8 mouse cellular contexts compared by ENCODE assay signal in the genomic region with DNA sequence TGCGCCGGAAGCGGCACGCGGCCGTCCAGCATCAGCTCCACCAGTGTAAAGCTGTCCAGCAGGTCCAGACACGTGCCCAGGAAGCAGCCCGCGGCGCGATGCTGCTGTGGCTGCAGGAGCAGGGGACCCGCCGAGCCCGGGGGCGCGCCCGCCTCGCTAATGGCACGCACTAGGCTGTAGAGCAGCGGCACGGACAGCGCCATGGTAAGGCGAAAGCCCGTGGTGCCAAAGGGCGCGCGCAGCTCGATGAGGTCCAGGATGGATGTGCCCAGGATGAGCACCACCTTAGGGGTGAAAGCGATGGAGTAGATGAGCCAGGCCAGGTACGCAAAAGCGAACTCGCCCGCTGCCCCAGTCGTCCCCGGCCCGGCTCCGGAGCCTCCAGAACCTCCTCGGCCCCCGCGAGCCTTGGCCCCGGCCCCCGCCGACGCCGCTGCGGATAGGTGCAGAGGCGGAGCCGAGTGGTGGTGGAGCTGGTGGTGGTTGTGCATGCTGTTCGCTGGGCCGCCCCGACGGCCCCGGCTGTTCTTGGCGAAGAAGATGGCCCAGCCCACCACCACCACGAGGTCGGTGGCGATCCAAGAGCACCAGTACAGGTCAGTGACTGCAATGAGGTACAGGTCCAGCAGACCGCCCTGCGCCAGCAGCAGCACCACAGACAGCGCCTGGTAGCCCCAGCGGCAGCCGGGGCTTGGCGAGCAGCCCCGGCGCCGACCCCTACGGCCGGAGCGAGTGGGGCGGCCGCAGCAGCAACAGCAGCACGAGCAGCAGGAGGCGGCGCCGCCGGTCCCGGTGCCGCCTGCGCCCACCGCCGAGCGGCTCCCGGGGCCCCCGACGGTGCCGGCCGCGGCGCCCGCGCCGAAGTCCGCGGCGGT. TPM values are rescaled to one million over a fixed set of nuclear protein-coding genes. Genes with fewer than 3 reads are reported as not detected.
A peak's percentile ranks its signal among the peaks of the same experiment; 100 is the strongest.
DNase-seq lines count a peak whose midpoint lies in the region; ATAC-seq and TF ChIP-seq lines count a peak whose summit lies in the region.

No protein-coding gene starts in this region.

- peak overlapping the region; percentile 70 for H3K4me2 ChIP-seq in hindbrain, embryonic 14.5 days (replicated peaks)
- peak overlapping the region; percentile 76 for H3K4me2 ChIP-seq in liver, embryonic 15.5 days
- H3K4me2 ChIP-seq in neural tube, embryonic 14.5 days (ENCODE audit: low read depth, low read length), result peak overlapping the region; percentile 78

- intact Hi-C loops in left cerebral cortex, adult 2 months (cut with DNase I), result loop anchor here (1.0 kb wide), 2 partner anchors 12 to 18 kb away; no protein-coding TSS in a partner anchor

- no peak for TF ChIP-seq CTCF in left cerebral cortex, adult 2 months (IDR thresholded peaks at IDR 0.05)
- TF ChIP-seq CTCF in Patski (IDR thresholded peaks at IDR 0.05), result no peak

- H3K9me3 ChIP-seq in hindbrain, embryonic 14.5 days (ENCODE audit: control insufficient read depth, low read length), result no peaks in the 10 kb centered on the region
- H3K9me3 ChIP-seq in liver, embryonic 15.5 days (replicated peaks), result no peaks in the 10 kb centered on the region
- H3K9me3 ChIP-seq in neural tube, embryonic 14.5 days (ENCODE audit: control insufficient read depth, low read length), result no peaks in the 10 kb centered on the region

- in situ Hi-C loops in Patski (cut with MboI; ENCODE audit: low pct_unique_long_range_greater_than_20kb), result no loop called here

- H3K4me1 ChIP-seq in hindbrain, embryonic 14.5 days (replicated peaks; ENCODE audit: control insufficient read depth, insufficient read depth, low read length), result peaks cover 43% of the 10 kb centered on the region
- peaks cover 24% of the 10 kb centered on the region for H3K4me1 ChIP-seq in liver, embryonic 15.5 days (replicated peaks)
- H3K4me1 ChIP-seq in neural tube, embryonic 14.5 days (ENCODE audit: control insufficient read depth, insufficient read depth, low read length), result peaks cover 39% of the 10 kb centered on the region

- H3K27me3 ChIP-seq in Patski, result peaks cover 12% of the 10 kb centered on the region
- no peaks in the 10 kb centered on the region for H3K27me3 ChIP-seq in hindbrain, embryonic 14.5 days (ENCODE audit: control insufficient read depth, insufficient read depth, low read length)
- H3K27me3 ChIP-seq in liver, embryonic 15.5 days, result peaks cover 83% of the 10 kb centered on the region
- no peaks in the 10 kb centered on the region for H3K27me3 ChIP-seq in neural tube, embryonic 14.5 days (ENCODE audit: control insufficient read depth, insufficient read depth, low read length)

- ATAC-seq in Patski, result peak; percentile 26
- peak; percentile 17 for ATAC-seq in hindbrain, embryonic 14.5 days (ENCODE audit: low FRiP score)
- ATAC-seq in liver, embryonic 15.5 days (ENCODE audit: insufficient read depth), result no peak
- peak; percentile 10 for ATAC-seq in neural tube, embryonic 14.5 days (ENCODE audit: low read depth)

- H3K36me3 ChIP-seq in hindbrain, embryonic 14.5 days (replicated peaks; ENCODE audit: control insufficient read depth, insufficient read depth), result no peaks in the 10 kb centered on the region
- no peaks in the 10 kb centered on the region for H3K36me3 ChIP-seq in liver, embryonic 15.5 days (replicated peaks)
- H3K36me3 ChIP-seq in neural tube, embryonic 14.5 days (ENCODE audit: control insufficient read depth, insufficient read depth, low read length), result no peaks in the 10 kb centered on the region

- peak overlapping the region; percentile 85 for H3K9ac ChIP-seq in hindbrain, embryonic 14.5 days
- H3K9ac ChIP-seq in liver, embryonic 15.5 days, result peak overlapping the region; percentile 32; the same call in 1 of the 2 replicates
- peak overlapping the region; percentile 91 for H3K9ac ChIP-seq in neural tube, embryonic 14.5 days (replicated peaks; ENCODE audit: low read depth, low read length)

- under 1% methylated on average over 90 of the region's 95 CpGs for WGBS in hindbrain, embryonic 14.5 days
- 1% methylated on average over 91 of the region's 95 CpGs for WGBS in liver, embryonic 15.5 days (ENCODE audit: insufficient replicate concordance)
- WGBS in neural tube, embryonic 14.5 days, result under 1% methylated on average over 69 of the region's 95 CpGs

- CTCF ChIA-PET in Patski (lab: Charles Lee), result interaction anchor here (3.2 kb wide), 1 partner anchor 9 kb away, joined by 9 read pairs; no protein-coding TSS in a partner anchor

- peak overlapping the region; percentile 93 for H3K27ac ChIP-seq in left cerebral cortex, adult 2 months
- peak overlapping the region; percentile 96 for H3K27ac ChIP-seq in hindbrain, embryonic 14.5 days
- H3K27ac ChIP-seq in liver, embryonic 15.5 days (replicated peaks), result no peak overlapping the region
- peak overlapping the region; percentile 96 for H3K27ac ChIP-seq in neural tube, embryonic 14.5 days (ENCODE audit: low read depth, low read length)

- H3K4me3 ChIP-seq in left cerebral cortex, adult 2 months, result peak overlapping the region; percentile 74
- H3K4me3 ChIP-seq in hindbrain, embryonic 14.5 days (replicated peaks; ENCODE audit: low read length), result peak overlapping the region; percentile 81
- H3K4me3 ChIP-seq in liver, embryonic 15.5 days (replicated peaks), result peak overlapping the region; percentile 54
- peak overlapping the region; percentile 73 for H3K4me3 ChIP-seq in neural tube, embryonic 14.5 days (ENCODE audit: low read depth, low read length)

- DNase-seq in left cerebral cortex, adult 2 months (ENCODE audit: extremely low spot score in 1 of 2, low spot score in 2 of 2), result peak in 1 of 2 experiments; percentile 63
- no peak for DNase-seq in left cerebral cortex, adult 8-10 months (ENCODE audit: low spot score in 2 of 2)
- DNase-seq in Patski (ENCODE audit: low read depth, low spot score), result no peak
- DNase-seq in embryo, embryonic 11 days, result peak; percentile 67
- DNase-seq in hindbrain, embryonic 14.5 days (ENCODE audit: low spot score), result peak; percentile 29
- no peak for DNase-seq in gastrocnemius, adult 8-10 months (ENCODE audit: low spot score in 2 of 2)

- POLR2A ChIA-PET in Patski (lab: Charles Lee), result no interaction called here

RNA-seq across cellular contexts. Expression of a gene that starts 0.9 kb away (rescaled TPM):
- 10 to 100 TPM; 56.1 to 57.4 TPM for total RNA-seq in left cerebral cortex, adult 2 months (2021)
- total RNA-seq in left cerebral cortex, adult 8-10 months (2022), result 10 to 100 TPM; 43.6 to 47.4 (median 46.5) TPM
- polyA plus RNA-seq in Patski (2021), result 0.51 TPM
- 3.2 and 4.3 TPM in 2 replicates for polyA plus RNA-seq in hindbrain, embryonic 14.5 days (2014; fragmentation: Nextera tagmentation; extraction: Ambion mirVana)
- not detected in 2 replicates for polyA plus RNA-seq in liver, embryonic 15.5 days (2015; fragmentation: Nextera tagmentation; extraction: Ambion mirVana)
- polyA plus RNA-seq in neural tube, embryonic 14.5 days (2014; fragmentation: Nextera tagmentation; extraction: Ambion mirVana), result 2.8 and 3.3 TPM in 2 replicates
- not detected for total RNA-seq in gastrocnemius, adult 8-10 months (2022)

RNA-seq across cellular contexts. Expression of a gene that starts 29.7 kb away (rescaled TPM):
- 10 to 100 TPM; 14.8 to 19.7 TPM for total RNA-seq in left cerebral cortex, adult 2 months (2021)
- 10 to 100 TPM; 13.8 to 24.1 (median 17.1) TPM for total RNA-seq in left cerebral cortex, adult 8-10 months (2022)
- 16.3 TPM for polyA plus RNA-seq in Patski (2021)
- 2.2 and 3.6 TPM in 2 replicates for polyA plus RNA-seq in hindbrain, embryonic 14.5 days (2014; fragmentation: Nextera tagmentation; extraction: Ambion mirVana)
- polyA plus RNA-seq in liver, embryonic 15.5 days (2015; fragmentation: Nextera tagmentation; extraction: Ambion mirVana), result 10.4 and 12.1 TPM in 2 replicates
- polyA plus RNA-seq in neural tube, embryonic 14.5 days (2014; fragmentation: Nextera tagmentation; extraction: Ambion mirVana), result 3.1 and 3.2 TPM in 2 replicates
- total RNA-seq in gastrocnemius, adult 8-10 months (2022), result 1 to 10 TPM in 3 of 4 experiments, under 1 TPM in 1; 0.75 to 2.6 (median 1.3) TPM

RNA-seq across cellular contexts. Expression of a gene that starts 38.4 kb away (rescaled TPM):
- total RNA-seq in left cerebral cortex, adult 2 months (2021), result 10 to 100 TPM; 35.2 to 41.0 TPM
- total RNA-seq in left cerebral cortex, adult 8-10 months (2022), result 10 to 100 TPM; 31.7 to 36.8 (median 33.9) TPM
- polyA plus RNA-seq in Patski (2021), result 26.6 TPM
- 9.6 and 13.4 TPM in 2 replicates for polyA plus RNA-seq in hindbrain, embryonic 14.5 days (2014; fragmentation: Nextera tagmentation; extraction: Ambion mirVana)
- polyA plus RNA-seq in liver, embryonic 15.5 days (2015; fragmentation: Nextera tagmentation; extraction: Ambion mirVana), result 9.9 and 11.6 TPM in 2 replicates
- 11.8 and 14.2 TPM in 2 replicates for polyA plus RNA-seq in neural tube, embryonic 14.5 days (2014; fragmentation: Nextera tagmentation; extraction: Ambion mirVana)
- total RNA-seq in gastrocnemius, adult 8-10 months (2022), result 10 to 100 TPM; 21.1 to 23.2 (median 22.1) TPM

Comparison
In these comparisons a context has a peak if more than half of its experiments do, and no peak if none do; other contexts are left out.
1. DNase-seq: peak in embryo, embryonic 11 days (single experiment) and hindbrain, embryonic 14.5 days (single experiment); none in left cerebral cortex, adult 8-10 months (0 of 2), Patski (single experiment) and gastrocnemius, adult 8-10 months (0 of 2).
2. H3K9ac ChIP-seq: peak in every context shown above with its lines; median percentile 91 in neural tube, embryonic 14.5 days; 85 in hindbrain, embryonic 14.5 days; 32 in liver, embryonic 15.5 days.
3. Peak in every context shown above with its lines, with median percentiles within 50 percentile points of each other: H3K4me3 ChIP-seq and H3K4me2 ChIP-seq.